In the genomic region with DNA sequence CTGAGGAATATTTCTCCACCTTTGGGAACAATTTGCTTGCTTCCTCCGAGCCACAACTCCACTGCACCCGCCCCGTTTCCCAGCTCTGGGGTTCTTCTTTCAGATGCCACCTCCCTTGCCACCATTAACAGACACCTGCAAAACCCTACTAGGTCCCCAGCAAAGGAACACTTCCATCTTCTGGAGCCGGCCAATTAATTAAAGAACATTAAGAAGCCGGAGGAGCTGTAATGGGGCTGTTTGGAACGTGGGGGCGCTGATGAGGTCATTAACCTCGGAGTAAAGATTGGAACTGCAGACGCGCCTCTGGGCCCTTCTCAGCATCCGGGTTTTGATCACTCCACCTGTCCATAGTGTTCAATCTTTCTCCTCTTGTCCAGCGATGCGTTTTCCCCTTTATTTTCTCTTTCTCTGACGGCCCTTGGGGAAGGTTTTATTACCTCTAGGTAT, we compare ENCODE assay signal across 14 mouse cellular contexts. TPM values are rescaled to one million over a fixed set of nuclear protein-coding genes. Genes with fewer than 3 reads are reported as not detected.
DNase-seq lines count a peak whose midpoint lies in the region; ATAC-seq and TF ChIP-seq lines count a peak whose summit lies in the region.
"Had no signal": no experiment of that assay in that cellular context is flagged by ENCODE, and none has a peak within 500 bp of the region (broad histone marks: within the 10 kb centered on the region; RNA-seq: fewer than 3 reads in every experiment).

No protein-coding gene starts in this region.

- H3K9me3 ChIP-seq in neural tube, embryonic 11.5 days (ENCODE audit: control insufficient read depth, low read length): no peaks in the 10 kb centered on the region
- H3K9me3 ChIP-seq in kidney, postnatal 0 days (replicated peaks; ENCODE audit: low read length): no peaks in the 10 kb centered on the region
- no peaks in the 10 kb centered on the region for H3K9me3 ChIP-seq in liver, embryonic 11.5 days (ENCODE audit: control insufficient read depth, low read length)
- H3K9me3 ChIP-seq in forebrain, embryonic 15.5 days: no peaks in the 10 kb centered on the region
- H3K9me3 ChIP-seq: heart, embryonic 15.5 days; hindbrain, embryonic 12.5 days; stomach, embryonic 15.5 days had no signal

- ATAC-seq in neural tube, embryonic 11.5 days (ENCODE audit: insufficient read depth, low FRiP score, low TSS enrichment): no peak
- no peak for ATAC-seq in kidney, postnatal 0 days (replicated peaks; ENCODE audit: low FRiP score, low read depth)
- no peak for ATAC-seq in liver, embryonic 11.5 days (replicated peaks; ENCODE audit: low FRiP score)
- no peak for ATAC-seq in forebrain, embryonic 15.5 days (replicated peaks)

- peak overlapping the region; percentile 58 for H3K9ac ChIP-seq in neural tube, embryonic 11.5 days (ENCODE audit: low read length)
- H3K9ac ChIP-seq in kidney, postnatal 0 days (ENCODE audit: low read depth, low read length): peak overlapping the region; percentile 91
- H3K9ac ChIP-seq in liver, embryonic 11.5 days (ENCODE audit: low read depth, low read length): no peak overlapping the region
- H3K9ac ChIP-seq in forebrain, embryonic 15.5 days (replicated peaks): no peak overlapping the region
- H3K9ac ChIP-seq: heart, embryonic 15.5 days; hindbrain, embryonic 12.5 days; stomach, embryonic 15.5 days had no signal

- no peak overlapping the region for H3K27ac ChIP-seq in neural tube, embryonic 11.5 days (ENCODE audit: low read depth, low read length)
- H3K27ac ChIP-seq in kidney, postnatal 0 days: peak overlapping the region; percentile 92; the same call in 1 of the 2 replicates
- no peak overlapping the region for H3K27ac ChIP-seq in liver, embryonic 11.5 days (ENCODE audit: low read depth, low read length)
- no peak overlapping the region for H3K27ac ChIP-seq in forebrain, embryonic 15.5 days (replicated peaks)
- H3K27ac ChIP-seq: heart, embryonic 15.5 days; hindbrain, embryonic 12.5 days; stomach, embryonic 15.5 days had no signal

- peak overlapping the region; percentile 57 for H3K4me3 ChIP-seq in neural tube, embryonic 11.5 days (ENCODE audit: low read depth, low read length)
- H3K4me3 ChIP-seq in kidney, postnatal 0 days (replicated peaks; ENCODE audit: low read depth, low read length): peak overlapping the region; percentile 77; the same call in 1 of the 2 replicates
- H3K4me3 ChIP-seq in liver, embryonic 11.5 days (ENCODE audit: low read depth, low read length): no peak overlapping the region
- H3K4me3 ChIP-seq in forebrain, embryonic 15.5 days: no peak overlapping the region
- H3K4me3 ChIP-seq: heart, embryonic 15.5 days; hindbrain, embryonic 12.5 days; stomach, embryonic 15.5 days had no signal

- H3K27me3 ChIP-seq in neural tube, embryonic 11.5 days (ENCODE audit: control insufficient read depth, insufficient read depth, low read length): peaks cover 72% of the 10 kb centered on the region
- no peaks in the 10 kb centered on the region for H3K27me3 ChIP-seq in kidney, postnatal 0 days (ENCODE audit: insufficient read depth, low read length)
- H3K27me3 ChIP-seq in liver, embryonic 11.5 days (replicated peaks; ENCODE audit: control insufficient read depth, insufficient read depth, low read length): peaks cover 100% of the 10 kb centered on the region
- H3K27me3 ChIP-seq in forebrain, embryonic 15.5 days: peaks cover 97% of the 10 kb centered on the region

- H3K4me1 ChIP-seq in neural tube, embryonic 11.5 days (ENCODE audit: control insufficient read depth, insufficient read depth, low read length): peaks cover 45% of the 10 kb centered on the region
- H3K4me1 ChIP-seq in kidney, postnatal 0 days (replicated peaks; ENCODE audit: insufficient read depth, low read length): peaks cover 38% of the 10 kb centered on the region
- no peaks in the 10 kb centered on the region for H3K4me1 ChIP-seq in liver, embryonic 11.5 days (replicated peaks; ENCODE audit: control insufficient read depth, insufficient read depth, low read length)
- no peaks in the 10 kb centered on the region for H3K4me1 ChIP-seq in forebrain, embryonic 15.5 days
- H3K4me1 ChIP-seq: hindbrain, embryonic 12.5 days had no signal

- DNase-seq in embryo, embryonic 9.5 days (ENCODE audit: extremely low spot score): peak; percentile 35
- no peak for DNase-seq in embryo, embryonic 10 days (ENCODE audit: low spot score)
- DNase-seq in neural tube, embryonic 11.5 days (ENCODE audit: low spot score): peak; percentile 29
- DNase-seq in neural tube, embryonic 10.5 days (ENCODE audit: extremely low spot score, low spot score): no peak
- DNase-seq in kidney, postnatal 0 days (ENCODE audit: low spot score): peak; percentile 59
- DNase-seq in cerebellum, adult 9-11 months: no peak
- no peak for DNase-seq in liver, embryonic 11.5 days (ENCODE audit: low spot score)
- DNase-seq: cerebellum, adult 11-12 months; heart, adult 11 months had no signal

- peak overlapping the region; percentile 41 for H3K4me2 ChIP-seq in neural tube, embryonic 11.5 days (ENCODE audit: low read depth)
- peak overlapping the region; percentile 65 for H3K4me2 ChIP-seq in kidney, postnatal 0 days (ENCODE audit: low read length)
- no peak overlapping the region for H3K4me2 ChIP-seq in liver, embryonic 11.5 days
- H3K4me2 ChIP-seq in forebrain, embryonic 15.5 days (replicated peaks): no peak overlapping the region
- H3K4me2 ChIP-seq: heart, embryonic 15.5 days; hindbrain, embryonic 12.5 days had no signal

- 6% methylated on average over 14 of the region's 14 CpGs for WGBS in neural tube, embryonic 11.5 days
- WGBS in kidney, postnatal 0 days: 25% methylated on average over 14 of the region's 14 CpGs
- 3% methylated on average over 14 of the region's 14 CpGs for WGBS in liver, embryonic 11.5 days
- WGBS in forebrain, embryonic 15.5 days: 1% methylated on average over 14 of the region's 14 CpGs

- no peaks in the 10 kb centered on the region for H3K36me3 ChIP-seq in neural tube, embryonic 11.5 days (ENCODE audit: control insufficient read depth, insufficient read depth, low read length)
- no peaks in the 10 kb centered on the region for H3K36me3 ChIP-seq in kidney, postnatal 0 days (ENCODE audit: insufficient read depth, low read length)
- H3K36me3 ChIP-seq in liver, embryonic 11.5 days (ENCODE audit: control insufficient read depth, insufficient read depth, low read length): no peaks in the 10 kb centered on the region
- H3K36me3 ChIP-seq in forebrain, embryonic 15.5 days: no peaks in the 10 kb centered on the region
- H3K36me3 ChIP-seq: heart, embryonic 15.5 days; hindbrain, embryonic 12.5 days; stomach, embryonic 15.5 days had no signal

- TF ChIP-seq CTCF in kidney, postnatal 0 days (IDR thresholded peaks at IDR 0.05; ENCODE audit: low read depth): peak; percentile 31; the same call in 1 of the 2 replicates

RNA-seq across cellular contexts. Expression of a gene that starts 15.2 kb away (rescaled TPM):
- 60.7 and 67.9 TPM in 2 replicates for polyA plus RNA-seq in neural tube, embryonic 11.5 days (2014; fragmentation: Nextera tagmentation; extraction: Ambion mirVana)
- polyA plus RNA-seq in kidney, postnatal 0 days (2015; fragmentation: Nextera tagmentation; extraction: Ambion mirVana): 22.6 and 23.1 TPM in 2 replicates
- 0.26 and 0.49 TPM in 2 replicates for polyA plus RNA-seq in liver, embryonic 11.5 days (2014; fragmentation: Nextera tagmentation; extraction: Ambion mirVana)
- polyA plus RNA-seq in forebrain, embryonic 15.5 days (2015; fragmentation: Nextera tagmentation; extraction: Ambion mirVana): not detected in 2 replicates
- polyA plus RNA-seq: liver, adult 2 months had no signal

RNA-seq across cellular contexts. Expression of a gene that starts 25.7 kb away (rescaled TPM):
- polyA plus RNA-seq in neural tube, embryonic 11.5 days (2014; fragmentation: Nextera tagmentation; extraction: Ambion mirVana): 27.9 and 28.2 TPM in 2 replicates
- polyA plus RNA-seq in kidney, postnatal 0 days (2015; fragmentation: Nextera tagmentation; extraction: Ambion mirVana): 8.7 and 12.2 TPM in 2 replicates
- polyA plus RNA-seq in liver, embryonic 11.5 days (2014; fragmentation: Nextera tagmentation; extraction: Ambion mirVana): 0.43 and 0.62 TPM in 2 replicates
- polyA plus RNA-seq in forebrain, embryonic 15.5 days (2015; fragmentation: Nextera tagmentation; extraction: Ambion mirVana): not detected in 2 replicates
- polyA plus RNA-seq: heart, embryonic 15.5 days had no signal

RNA-seq across cellular contexts. Expression of a gene that starts 30.4 kb away (rescaled TPM):
- polyA plus RNA-seq in neural tube, embryonic 11.5 days (2014; fragmentation: Nextera tagmentation; extraction: Ambion mirVana): 65.5 and 65.9 TPM in 2 replicates
- polyA plus RNA-seq in kidney, postnatal 0 days (2015; fragmentation: Nextera tagmentation; extraction: Ambion mirVana): 56.1 and 58.9 TPM in 2 replicates
- 1.6 and 2.0 TPM in 2 replicates for polyA plus RNA-seq in liver, embryonic 11.5 days (2014; fragmentation: Nextera tagmentation; extraction: Ambion mirVana)
- not detected in 2 replicates for polyA plus RNA-seq in forebrain, embryonic 15.5 days (2015; fragmentation: Nextera tagmentation; extraction: Ambion mirVana)

RNA-seq across cellular contexts. Expression of a gene that starts 36.3 kb away (rescaled TPM):
- 81.4 and 87.2 TPM in 2 replicates for polyA plus RNA-seq in neural tube, embryonic 11.5 days (2014; fragmentation: Nextera tagmentation; extraction: Ambion mirVana)
- 45.0 and 47.8 TPM in 2 replicates for polyA plus RNA-seq in kidney, postnatal 0 days (2015; fragmentation: Nextera tagmentation; extraction: Ambion mirVana)
- polyA plus RNA-seq in liver, embryonic 11.5 days (2014; fragmentation: Nextera tagmentation; extraction: Ambion mirVana): 1.9 and 2.4 TPM in 2 replicates
- not detected in 2 replicates for polyA plus RNA-seq in forebrain, embryonic 15.5 days (2015; fragmentation: Nextera tagmentation; extraction: Ambion mirVana)

RNA-seq across cellular contexts. Expression of a gene that starts 47.1 kb away (rescaled TPM):
- polyA plus RNA-seq in neural tube, embryonic 11.5 days (2014; fragmentation: Nextera tagmentation; extraction: Ambion mirVana): 49.0 and 49.1 TPM in 2 replicates
- 10.2 and 12.9 TPM in 2 replicates for polyA plus RNA-seq in kidney, postnatal 0 days (2015; fragmentation: Nextera tagmentation; extraction: Ambion mirVana)
- polyA plus RNA-seq in liver, embryonic 11.5 days (2014; fragmentation: Nextera tagmentation; extraction: Ambion mirVana): 3.7 and 4.5 TPM in 2 replicates
- polyA plus RNA-seq in forebrain, embryonic 15.5 days (2015; fragmentation: Nextera tagmentation; extraction: Ambion mirVana): not detected in 2 replicates

Comparison
In these comparisons a context has a peak if more than half of its experiments do, and no peak if none do; other contexts are left out.
1. DNase-seq: peak in embryo, embryonic 9.5 days (single experiment), neural tube, embryonic 11.5 days (single experiment) and kidney, postnatal 0 days (single experiment); none in embryo, embryonic 10 days (single experiment), neural tube, embryonic 10.5 days (single experiment), cerebellum, adult 9-11 months (single experiment) and liver, embryonic 11.5 days (single experiment).
2. H3K4me2 ChIP-seq: peak in neural tube, embryonic 11.5 days (single experiment) and kidney, postnatal 0 days (single experiment); none in liver, embryonic 11.5 days (single experiment) and forebrain, embryonic 15.5 days (single experiment).
3. H3K4me3 ChIP-seq: peak in neural tube, embryonic 11.5 days (single experiment) and kidney, postnatal 0 days (single experiment); none in liver, embryonic 11.5 days (single experiment) and forebrain, embryonic 15.5 days (single experiment).
4. H3K9ac ChIP-seq: peak in neural tube, embryonic 11.5 days (single experiment) and kidney, postnatal 0 days (single experiment); none in liver, embryonic 11.5 days (single experiment) and forebrain, embryonic 15.5 days (single experiment).
5. RNA of a gene that starts 15.2 kb away (polyA plus RNA-seq): 60.7 to 67.9 TPM in neural tube, embryonic 11.5 days and 22.6 to 23.1 TPM in kidney, postnatal 0 days; 0.26 to 0.49 TPM in liver, embryonic 11.5 days and not detected in forebrain, embryonic 15.5 days; every median in the first group is over 10 times any median in the second.
6. RNA of a gene that starts 30.4 kb away (polyA plus RNA-seq): 65.5 to 65.9 TPM in neural tube, embryonic 11.5 days and 56.1 to 58.9 TPM in kidney, postnatal 0 days; 1.6 to 2.0 TPM in liver, embryonic 11.5 days and not detected in forebrain, embryonic 15.5 days; every median in the first group is over 10 times any median in the second.